Mouse (Mus musculus) stomach, postnatal 0 days (tissue): ENCODE results near the gene Tenm4. TPM values are rescaled to one million over a fixed set of nuclear protein-coding genes. Genes with fewer than 3 reads are reported as not detected.

ENCODE experiments used
- ATAC-seq: fragments of 200-750 bp; cut with Nextera tagmentation; 2 replicates; pipeline ENCODE4 v1.8.0; 2017; ENCODE audit not compliant: low FRiP score, low TSS enrichment
- DNase-seq: peaks from one replicate; pipeline ENCODE4 v3.0.0-alpha.2; 2016; ENCODE audit warnings: low spot score
- H3K27ac ChIP-seq: fragments of 300-500 bp; sonication (generic); replicated peaks from 2 replicates; pipeline ENCODE4 v1.5.1; 2014; ENCODE audit warnings: mild to moderate bottlenecking, control low read depth
- H3K27me3 ChIP-seq: fragments of 300-500 bp; sonication (generic); 2 replicates; pipeline ENCODE4 v1.6.1; 2014; ENCODE audit warnings: low read length; ENCODE audit not compliant: control insufficient read depth, insufficient read depth
- H3K36me3 ChIP-seq: fragments of 300-500 bp; sonication (generic); 2 replicates; pipeline ENCODE4 v1.6.1; 2014; ENCODE audit warnings: low read length, mixed read lengths; ENCODE audit not compliant: control insufficient read depth, insufficient read depth
- H3K4me1 ChIP-seq: fragments of 300-500 bp; sonication (generic); replicated peaks from 2 replicates; pipeline ENCODE4 v1.6.1; 2014; ENCODE audit warnings: antibody characterized with exemption; ENCODE audit not compliant: control insufficient read depth, insufficient read depth
- H3K4me2 ChIP-seq: fragments of 300-500 bp; sonication (generic); replicated peaks from 2 replicates; pipeline ENCODE4 v1.6.1; 2014; ENCODE audit warnings: low read depth, mild to moderate bottlenecking, control low read depth, moderate library complexity
- H3K4me3 ChIP-seq: fragments of 300-500 bp; sonication (generic); 2 replicates; pipeline ENCODE4 v1.5.1; 2014; ENCODE audit warnings: low read depth, low read length, control low read depth
- H3K9ac ChIP-seq: fragments of 300-500 bp; sonication (generic); 2 replicates; pipeline ENCODE4 v1.6.1; 2014; ENCODE audit warnings: mild to moderate bottlenecking, low read length, control low read depth, mixed read lengths
- H3K9me3 ChIP-seq: fragments of 300-500 bp; sonication (generic); 2 replicates; pipeline ENCODE4 v1.6.1; 2016; ENCODE audit warnings: low read length; ENCODE audit not compliant: control insufficient read depth
- CTCF ChIP-seq: IDR thresholded peaks from 2 replicates; pipeline ENCODE4 v1.5.1; 2016; ENCODE audit warnings: antibody characterized with exemption, low read depth, mild to moderate bottlenecking, moderate library complexity
- EP300 ChIP-seq: optimal IDR thresholded peaks from 2 replicates; pipeline ENCODE3; 2016; ENCODE audit warnings: antibody characterized with exemption
- WGBS: fragments of 180-500 bp; shearing (Covaris S2); extraction: QIAGEN DNeasy Blood & Tissue Kit; methylation state at CpG from one replicate; pipeline ENCODE4 v1.1.7; 2014; 5-methylcytosine and 5-hydroxymethylcytosine counted together
- polyA plus RNA-seq: library from polyadenylated mRNA; unstranded; fragments of >200 nt; fragmentation: Nextera tagmentation; extraction: Ambion mirVana; gene quantifications from 2 replicates; pipeline ENCODE4 v1.2.1, GENCODE M21; 2015

Tenm4 gene
- polyA plus RNA-seq, 1 experiment from 2014 or later, result 7.2 TPM

GRCm38 (mm10) chr7:96556756-96557155, 385.7 kb downstream of the Tenm4 start:
- Histone ChIP-seq H3K4me1 (no peaks in the 10 kb centered on the region), H3K9ac (no peak overlapping the region), H3K27ac (no peak overlapping the region), H3K36me3 (no peaks in the 10 kb centered on the region), H3K4me3 (no peak overlapping the region), H3K9me3 (no peaks in the 10 kb centered on the region), H3K27me3 (no peaks in the 10 kb centered on the region), H3K4me2 (no peak overlapping the region)
- DNase-seq, result no peak
- no peak for ATAC-seq
- WGBS, result 50% methylated on average over 5 of the region's 5 CpGs
- TF ChIP-seq EP300 (no peak), CTCF (no peak)

- Histone ChIP-seq H3K9ac (no peak overlapping the region), H3K4me2 (no peak overlapping the region), H3K36me3 (no peaks in the 10 kb centered on the region), H3K27ac (no peak overlapping the region), H3K4me1 (no peaks in the 10 kb centered on the region), H3K9me3 (no peaks in the 10 kb centered on the region), H3K27me3 (no peaks in the 10 kb centered on the region), H3K4me3 (no peak overlapping the region)
- no peak for DNase-seq
- no peak for ATAC-seq
- TF ChIP-seq CTCF (no peak), EP300 (no peak)
- 44% methylated on average over 3 of the region's 3 CpGs for WGBS
These were observed 391.8 kb downstream of the Tenm4 start for GRCm38 (mm10) chr7:96562890-96563289.

DNA sequence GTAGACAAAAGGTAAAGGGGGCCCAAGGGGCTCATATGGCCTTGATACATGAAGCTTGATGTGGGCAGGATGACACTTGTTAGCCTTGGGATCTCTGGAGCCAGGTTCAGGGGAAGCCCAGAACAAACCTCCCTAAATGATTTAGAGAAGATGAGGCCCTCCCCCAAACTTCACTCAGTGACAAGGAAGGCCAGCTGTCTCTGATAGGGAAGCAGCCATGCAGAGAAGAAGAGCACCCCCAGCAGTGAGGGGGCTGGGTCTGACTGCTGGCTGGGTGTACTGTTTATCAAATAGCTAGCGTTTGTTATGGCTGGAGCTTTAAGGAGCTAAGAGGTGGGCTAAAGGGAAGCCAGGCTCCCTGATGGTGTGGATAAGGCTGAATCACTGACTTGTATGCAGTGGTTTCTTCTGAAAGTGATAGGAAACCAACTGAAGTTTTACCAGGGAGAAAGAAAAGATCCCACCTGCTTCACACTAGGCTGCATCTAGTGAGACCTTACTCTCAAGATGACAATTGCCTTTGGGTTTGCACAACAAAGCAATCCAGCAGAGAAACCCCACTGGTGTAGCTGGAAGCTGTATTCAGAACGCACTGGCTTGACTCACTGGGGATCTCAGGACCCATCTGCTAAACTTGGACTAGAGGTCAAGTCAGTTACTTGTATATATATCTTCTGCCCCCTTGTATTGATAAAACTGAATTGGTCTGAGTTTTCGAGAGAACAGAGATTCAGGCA, 392.5 kb downstream of the Tenm4 start:
- no peak overlapping the region for H3K9ac ChIP-seq
- no peak overlapping the region for H3K4me3 ChIP-seq
- H3K4me2 ChIP-seq, result no peak overlapping the region
- H3K27me3 ChIP-seq, result no peaks in the 10 kb centered on the region
- 52% methylated on average over 3 of the region's 3 CpGs for WGBS
- ATAC-seq, result no peak
- no peaks in the 10 kb centered on the region for H3K4me1 ChIP-seq
- no peak overlapping the region for H3K27ac ChIP-seq
- H3K36me3 ChIP-seq, result no peaks in the 10 kb centered on the region
- no peak for DNase-seq
- TF ChIP-seq CTCF (no peak), EP300 (no peak)
- H3K9me3 ChIP-seq, result no peaks in the 10 kb centered on the region

GRCm38 (mm10) chr7:96565806-96566205, 394.8 kb downstream of the Tenm4 start:
- Histone ChIP-seq H3K4me3 (no peak overlapping the region), H3K9ac (no peak overlapping the region), H3K4me1 (no peaks in the 10 kb centered on the region), H3K9me3 (no peaks in the 10 kb centered on the region), H3K4me2 (no peak overlapping the region), H3K27ac (no peak overlapping the region), H3K36me3 (no peaks in the 10 kb centered on the region), H3K27me3 (no peaks in the 10 kb centered on the region)
- DNase-seq (no peak), ATAC-seq (no peak)
- TF ChIP-seq CTCF, result no peak
- no peak for TF ChIP-seq EP300
- 44% methylated on average over 4 of the region's 4 CpGs for WGBS

GRCm38 (mm10) chr7:96566260-96566659, 395.2 kb downstream of the Tenm4 start:
- TF ChIP-seq CTCF, result no peak
- no peak for TF ChIP-seq EP300
- H3K9me3 ChIP-seq, result no peaks in the 10 kb centered on the region
- H3K27me3 ChIP-seq, result no peaks in the 10 kb centered on the region
- WGBS, result 76% methylated on average over 4 of the region's 4 CpGs
- no peak overlapping the region for H3K4me2 ChIP-seq
- DNase-seq (no peak), ATAC-seq (no peak)
- no peak overlapping the region for H3K27ac ChIP-seq
- no peaks in the 10 kb centered on the region for H3K4me1 ChIP-seq
- no peaks in the 10 kb centered on the region for H3K36me3 ChIP-seq
- H3K4me3 ChIP-seq, result no peak overlapping the region
- no peak overlapping the region for H3K9ac ChIP-seq

DNA sequence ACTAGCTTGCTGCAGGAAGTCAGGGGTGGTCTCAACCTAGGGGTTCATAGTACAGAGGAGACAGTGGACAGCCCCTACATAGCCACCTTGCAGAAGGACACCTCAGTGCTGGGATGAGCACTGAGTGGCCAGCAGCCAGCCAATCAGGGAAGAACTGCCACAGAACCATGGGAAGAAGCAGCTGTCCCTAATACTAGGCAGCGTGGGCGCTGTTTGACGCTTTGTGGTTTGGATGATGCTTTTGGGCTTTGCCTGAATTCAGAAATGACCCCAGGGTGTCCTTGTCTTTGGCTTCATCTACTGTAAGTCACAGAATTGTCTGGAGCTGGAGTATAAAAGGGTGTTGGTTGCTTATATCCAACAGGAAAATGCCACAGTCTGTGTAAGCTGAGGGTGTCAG, 397.0 kb downstream of the Tenm4 start:
- DNase-seq (no peak), ATAC-seq (no peak)
- no peak overlapping the region for H3K27ac ChIP-seq
- 83% methylated on average over 3 of the region's 3 CpGs for WGBS
- H3K4me3 ChIP-seq, result no peak overlapping the region
- no peaks in the 10 kb centered on the region for H3K4me1 ChIP-seq
- H3K9me3 ChIP-seq, result no peaks in the 10 kb centered on the region
- H3K4me2 ChIP-seq, result no peak overlapping the region
- H3K9ac ChIP-seq, result no peak overlapping the region
- TF ChIP-seq CTCF (no peak), EP300 (no peak)
- no peaks in the 10 kb centered on the region for H3K36me3 ChIP-seq
- no peaks in the 10 kb centered on the region for H3K27me3 ChIP-seq
